Comparison of ENCODE assay signal across 9 mouse cellular contexts in genomic region chr6:120192211-120192870, GRCm38 (mm10).
A peak's percentile ranks its signal among the peaks of the same experiment; 100 is the strongest.
DNase-seq lines count a peak whose midpoint lies in the region; ATAC-seq and TF ChIP-seq lines count a peak whose summit lies in the region.
"Had no signal": no experiment of that assay in that cellular context is flagged by ENCODE, and none has a peak within 500 bp of the region (broad histone marks: within the 10 kb centered on the region; RNA-seq: fewer than 3 reads in every experiment).

No protein-coding gene starts in this region.

- H3K27ac ChIP-seq in ES-Bruce4 (ENCODE audit: insufficient read depth, low read length), result peak overlapping the region; percentile 79
- no peak overlapping the region for H3K27ac ChIP-seq in forebrain, embryonic 13.5 days
- H3K27ac ChIP-seq in macrophage, result peak overlapping the region; percentile 95
- H3K27ac ChIP-seq: lung, embryonic 15.5 days had no signal

- DNase-seq in adrenal gland, postnatal 14 days, result peak; percentile 91
- DNase-seq in heart, postnatal 25 days (ENCODE audit: low spot score), result peak; percentile 82
- DNase-seq in layer of hippocampus, postnatal 10 days (ENCODE audit: low spot score in 2 of 2), result peak; percentile 24 to 36
- peak; percentile 42 for DNase-seq in urinary bladder, postnatal 10 days (ENCODE audit: low spot score)
- DNase-seq in spleen, postnatal 36 days (ENCODE audit: low spot score in 2 of 2), result no peak

- no peaks in the 10 kb centered on the region for H3K79me2 ChIP-seq in macrophage (ENCODE audit: inconsistent target)

- no peak for TF ChIP-seq CTCF in ES-Bruce4 (IDR thresholded peaks at IDR 0.05; ENCODE audit: low read depth, low read length)

- H3K9ac ChIP-seq in ES-Bruce4 (ENCODE audit: low read depth, poor library complexity, severe bottlenecking), result peak overlapping the region; percentile 43; the same call in 1 of the 2 replicates
- H3K9ac ChIP-seq in forebrain, embryonic 13.5 days, result no peak overlapping the region
- H3K9ac ChIP-seq: lung, embryonic 15.5 days had no signal

- H3K36me3 ChIP-seq in ES-Bruce4 (ENCODE audit: control insufficient read depth, insufficient read depth, low read length, poor library complexity, severe bottlenecking) (no peaks in the 10 kb centered on the region), macrophage (ENCODE audit: inconsistent target) (no peaks in the 10 kb centered on the region)
- no peaks in the 10 kb centered on the region for H3K36me3 ChIP-seq in forebrain, embryonic 13.5 days (ENCODE audit: poor library complexity, severe bottlenecking)
- H3K36me3 ChIP-seq: lung, embryonic 15.5 days had no signal

- no peak for TF ChIP-seq POLR2A in ES-Bruce4 (IDR thresholded peaks at IDR 0.05; ENCODE audit: insufficient read depth, low read length)

- no peaks in the 10 kb centered on the region for H3K27me3 ChIP-seq in ES-Bruce4 (ENCODE audit: control insufficient read depth, insufficient read depth, low read length, poor library complexity, severe bottlenecking)
- peaks cover 14% of the 10 kb centered on the region for H3K27me3 ChIP-seq in forebrain, embryonic 13.5 days
- H3K27me3 ChIP-seq: lung, embryonic 15.5 days had no signal

- ATAC-seq in forebrain, embryonic 13.5 days, result no peak

- intact Hi-C loops in heart, postnatal 25 days (cut with DNase I), result loop anchor here (2.0 kb wide), 1 partner anchor 78 kb away; no protein-coding TSS in a partner anchor

- peak overlapping the region; percentile 9; the same call in 1 of the 2 replicates for H3K4me2 ChIP-seq in forebrain, embryonic 13.5 days
- H3K4me2 ChIP-seq: lung, embryonic 15.5 days had no signal

- no peaks in the 10 kb centered on the region for H3K9me3 ChIP-seq in ES-Bruce4 (replicated peaks; ENCODE audit: control insufficient read depth, insufficient read depth, low read length, poor library complexity, severe bottlenecking)
- H3K9me3 ChIP-seq in forebrain, embryonic 13.5 days (replicated peaks), result no peaks in the 10 kb centered on the region
- H3K9me3 ChIP-seq: lung, embryonic 15.5 days had no signal

- 18% methylated on average over 14 of the region's 15 CpGs for WGBS in forebrain, embryonic 13.5 days
- WGBS in macrophage (ENCODE audit: missing documents), result 97% methylated on average over 12 of the region's 15 CpGs

- H3K4me1 ChIP-seq in ES-Bruce4 (ENCODE audit: control insufficient read depth, insufficient read depth, low read length), result peaks cover 10% of the 10 kb centered on the region
- peaks cover 21% of the 10 kb centered on the region for H3K4me1 ChIP-seq in forebrain, embryonic 13.5 days

- peak overlapping the region; percentile 28 for H3K4me3 ChIP-seq in ES-Bruce4 (ENCODE audit: low read depth, low read length)
- no peak overlapping the region for H3K4me3 ChIP-seq in forebrain, embryonic 13.5 days
- H3K4me3 ChIP-seq in macrophage (ENCODE audit: inconsistent target), result no peak overlapping the region
- H3K4me3 ChIP-seq: lung, embryonic 15.5 days had no signal

- TF ChIP-seq EP300 in ES-Bruce4 (IDR thresholded peaks at IDR 0.05; ENCODE audit: insufficient read depth, low read depth, low read length), result 0 out of 2 replicates have a peak, but pooled peaks have one; percentile 42

Comparison
In these comparisons a context has a peak if more than half of its experiments do, and no peak if none do; other contexts are left out.
1. DNase-seq: peak in adrenal gland, postnatal 14 days (single experiment), heart, postnatal 25 days (single experiment), layer of hippocampus, postnatal 10 days (2 of 2) and urinary bladder, postnatal 10 days (single experiment); none in spleen, postnatal 36 days (0 of 2).